Mouse (Mus musculus): ENCODE measurements around the gene Ctcf.

Gene Ctcf

DNA sequence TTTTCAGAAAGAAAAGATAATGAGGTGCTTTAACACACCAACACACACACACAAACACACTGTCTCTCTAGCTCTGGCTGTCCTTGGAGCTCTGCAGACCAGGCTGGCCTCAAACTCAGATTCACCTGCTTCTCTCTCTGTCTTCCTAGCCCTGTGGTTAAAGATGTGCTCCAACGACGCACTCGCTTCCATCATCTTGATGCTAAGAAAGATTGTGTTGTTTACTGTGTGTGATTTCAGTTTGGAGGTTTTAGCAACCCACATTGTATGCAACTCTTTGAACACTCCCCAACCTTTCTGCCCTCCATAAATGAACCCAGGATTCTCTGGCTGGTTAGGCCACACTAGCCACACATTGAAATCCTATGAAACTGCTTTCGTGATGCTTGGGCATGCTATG lies 2.1 kb downstream of the Ctcf start:
- in situ Hi-C loops (cut with MboI; ENCODE audit: unreplicated experiment in 2 of 2): loop anchor here in 1 of 2 experiments (5.0 kb wide), 1 partner anchor 49 kb away; the partner anchor contains the start of gene Carmil2

DNA sequence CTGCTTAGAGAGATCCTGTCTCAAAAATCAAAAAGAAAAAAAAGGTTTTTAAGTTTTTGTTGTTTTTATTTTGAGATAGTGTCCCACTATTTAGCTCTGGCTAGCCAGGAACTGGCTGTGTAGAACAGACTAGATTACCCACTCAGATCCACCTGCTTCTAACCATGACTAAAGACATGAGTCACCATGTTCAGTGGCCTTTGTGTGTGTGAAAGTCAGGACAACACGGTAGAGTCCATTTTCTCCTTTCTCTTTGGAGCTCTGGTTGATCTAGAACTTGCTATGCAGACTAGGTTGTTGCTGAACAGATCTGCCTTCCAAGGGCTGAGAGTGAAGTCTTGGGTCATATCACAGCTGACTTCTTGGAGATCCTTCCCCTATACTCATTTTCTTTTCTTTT lies 3.5 kb downstream of the Ctcf start:
- in situ Hi-C loops (cut with MboI; ENCODE audit: unreplicated experiment in 2 of 2): loop anchor here in 1 of 2 experiments (5.0 kb wide), 1 partner anchor 47 kb away; the partner anchor contains the start of gene Carmil2

DNA sequence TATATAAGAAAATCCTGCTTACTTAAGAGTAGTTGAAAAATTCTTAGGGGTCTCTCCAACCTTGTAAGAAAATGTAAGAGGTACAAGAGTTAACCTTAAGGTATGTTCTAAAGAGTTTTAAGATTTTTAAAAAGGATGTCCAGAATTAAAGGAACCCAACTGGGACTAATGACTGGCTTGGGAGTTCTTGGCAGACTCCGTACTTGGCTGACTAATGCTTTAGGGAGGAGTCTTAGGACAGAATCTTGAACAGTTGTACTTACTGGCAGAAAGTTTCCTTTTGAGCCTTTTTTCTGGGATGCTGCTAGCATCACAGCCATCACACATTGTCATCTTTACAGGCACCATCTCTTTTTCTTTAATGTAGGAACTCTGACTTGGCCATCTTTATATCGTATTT lies 4.1 kb downstream of the Ctcf start:
- in situ Hi-C loops (cut with MboI; ENCODE audit: unreplicated experiment in 2 of 2): no loop called here

DNA sequence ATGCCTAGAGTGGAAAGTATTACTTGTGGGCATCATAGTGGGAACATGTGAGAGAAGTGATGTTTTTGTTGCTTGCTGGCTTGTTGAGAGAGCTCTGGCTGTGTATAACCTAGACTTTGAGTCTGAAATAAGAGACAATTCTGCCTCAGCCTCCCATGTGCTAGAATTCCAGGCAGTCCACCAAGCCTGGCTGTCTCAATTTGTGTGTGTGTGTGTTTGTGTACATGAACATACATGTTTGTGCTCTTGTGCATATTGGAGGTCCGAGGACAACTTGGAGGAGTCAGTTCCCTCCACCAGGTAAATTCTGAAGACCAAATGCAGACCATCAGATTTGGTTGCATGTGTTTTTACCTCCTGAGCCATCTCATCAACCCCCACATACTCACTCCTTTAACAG lies 8.8 kb downstream of the Ctcf start:
- in situ Hi-C loops (cut with MboI; ENCODE audit: unreplicated experiment in 2 of 2): no loop called here

DNA sequence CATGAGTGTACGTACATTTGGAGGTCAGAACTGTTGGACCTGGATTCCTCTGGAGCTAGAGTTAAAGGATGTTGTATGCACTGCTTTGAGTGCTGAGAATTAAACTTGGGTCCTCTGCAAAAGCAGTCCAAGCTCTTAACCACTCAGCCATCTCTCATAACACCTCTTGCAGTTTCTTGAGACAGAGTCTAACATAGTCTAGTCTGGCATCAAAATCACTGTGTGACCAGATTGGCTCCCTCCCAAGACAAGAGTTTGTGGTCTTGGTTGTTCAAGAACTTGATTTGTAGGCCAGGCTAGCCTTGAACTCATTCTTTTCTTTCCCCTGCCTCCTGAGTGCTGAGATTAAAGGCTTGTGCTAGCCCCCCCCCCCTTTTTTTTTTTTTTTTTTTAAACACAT lies 12.6 kb downstream of the Ctcf start:
- in situ Hi-C loops (cut with MboI; ENCODE audit: unreplicated experiment in 2 of 2): no loop called here

DNA sequence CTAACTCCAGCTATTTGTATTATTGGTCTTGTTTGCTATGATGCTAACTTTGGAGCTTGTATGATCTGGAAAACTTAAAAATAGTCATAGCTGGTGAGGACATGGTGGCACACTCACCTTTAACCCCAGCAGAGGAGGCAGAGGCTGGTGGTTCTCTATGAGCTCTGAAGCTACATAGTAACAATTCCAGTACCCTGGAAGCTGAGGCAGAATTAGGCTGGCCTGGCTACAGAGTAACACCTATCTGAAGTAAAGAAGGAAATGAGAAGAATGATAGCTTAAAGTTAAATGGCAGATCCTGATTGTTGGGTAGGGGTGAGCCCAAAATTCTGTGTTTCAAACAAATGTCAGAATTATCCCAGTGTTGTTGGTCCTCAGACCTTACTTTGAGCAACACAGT lies 21.3 kb downstream of the Ctcf start:
- in situ Hi-C loops (cut with MboI; ENCODE audit: unreplicated experiment in 2 of 2): no loop called here

DNA sequence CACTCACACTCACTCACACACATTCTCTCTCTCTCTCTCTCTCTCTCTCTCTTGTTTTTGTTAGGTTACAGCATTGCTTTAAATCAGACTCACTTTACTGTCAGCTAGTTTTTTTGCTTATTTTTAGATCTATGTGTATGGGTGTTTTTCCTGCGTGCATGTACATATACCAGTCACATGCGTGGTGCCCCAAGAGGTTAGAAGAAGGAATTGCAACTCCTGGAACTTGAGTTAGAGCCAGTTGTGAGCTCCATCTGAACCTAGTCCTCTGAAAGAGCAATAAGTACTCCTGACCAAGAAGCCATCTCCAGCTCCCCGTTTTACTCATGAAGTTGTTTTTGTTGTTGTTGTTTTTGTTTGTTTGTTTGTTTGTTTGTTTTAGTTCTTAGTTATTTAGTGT lies 24.8 kb downstream of the Ctcf start:
- in situ Hi-C loops (cut with MboI; ENCODE audit: unreplicated experiment in 2 of 2): no loop called here

DNA sequence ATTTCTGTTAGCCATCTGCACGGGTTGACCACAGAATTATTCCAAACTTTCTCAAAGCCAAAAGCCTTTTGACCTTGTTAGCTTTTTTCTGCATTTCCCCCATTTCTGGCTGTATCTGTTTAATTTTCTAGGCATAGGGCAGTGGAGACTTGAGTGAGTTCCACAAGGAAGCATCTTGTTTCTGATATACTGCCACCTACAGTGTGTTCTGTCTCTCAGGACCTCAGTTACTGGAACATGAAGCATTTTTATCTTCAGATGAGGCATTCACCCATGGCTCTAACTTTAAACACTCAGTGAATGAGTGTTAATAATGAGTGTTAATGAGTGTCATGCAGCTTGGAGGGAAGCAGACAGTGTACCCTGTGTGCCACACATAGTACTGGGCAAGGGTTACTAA lies 41.5 kb downstream of the Ctcf start:
- in situ Hi-C loops (cut with MboI; ENCODE audit: unreplicated experiment in 2 of 2): no loop called here

DNA sequence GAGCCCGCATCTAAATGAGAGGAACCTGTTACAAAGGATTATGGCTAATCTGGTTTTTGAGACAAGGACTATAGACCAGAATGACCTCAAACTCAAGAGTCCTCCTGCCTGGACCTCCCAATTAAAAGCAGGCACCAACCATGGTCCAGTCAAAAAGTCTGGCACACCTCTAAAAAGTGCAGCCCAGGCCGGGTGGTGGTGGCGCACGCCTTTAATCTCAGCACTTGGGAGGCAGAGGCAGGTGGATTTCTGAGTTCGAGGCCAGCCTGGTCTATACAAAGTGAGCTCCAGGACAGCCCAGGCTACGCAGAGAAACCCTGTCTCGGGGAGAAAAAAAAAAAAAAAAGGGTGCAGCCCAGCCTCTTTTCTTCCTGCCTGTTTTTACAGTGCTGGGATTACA lies 49.0 kb downstream of the Ctcf start:
- in situ Hi-C loops (cut with MboI; ENCODE audit: unreplicated experiment in 2 of 2): loop anchor here (5.0 kb wide), 3 partner anchors 48 to 88 kb away; partner anchors contain the start of genes Agrp (in 1 of the 2), Ctcf (in 1 of the 2) and Ripor1 (in 1 of the 2)

DNA sequence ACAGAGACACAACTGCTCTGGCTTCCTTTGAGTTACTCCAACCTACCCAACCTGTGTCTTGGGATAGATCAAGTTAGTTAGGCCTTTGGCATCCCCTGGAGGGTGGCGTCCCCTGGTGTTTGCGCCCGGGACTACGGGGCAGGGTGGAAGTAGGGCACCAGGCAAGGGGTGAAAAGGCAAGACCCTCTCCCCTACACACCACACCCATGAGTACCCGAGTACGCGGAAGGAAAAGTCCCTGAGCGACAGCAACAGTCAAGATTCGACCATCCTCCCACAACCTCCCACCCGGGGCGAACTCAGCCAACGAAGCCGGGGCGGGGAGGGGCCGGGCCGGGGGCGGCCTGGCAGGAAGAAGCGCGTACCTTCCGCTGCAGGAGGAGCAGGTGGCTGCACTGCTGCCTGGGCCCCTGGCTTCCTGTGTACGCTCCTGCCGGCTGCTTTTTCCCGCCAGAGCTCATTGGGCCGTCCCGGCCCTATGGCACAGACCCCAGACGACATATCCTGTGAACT lies 49.5 kb downstream of the Ctcf start, which contains the start of gene Carmil2:
Gene Carmil2 (plus strand): TSS at position 479 of the 513 bp plus-strand sequence.
- in situ Hi-C loops (cut with MboI; ENCODE audit: unreplicated experiment in 2 of 2): loop anchor here (5.0 kb wide), 3 partner anchors 49 to 89 kb away; partner anchors contain the start of genes Agrp (in 1 of the 2), Ctcf (in 1 of the 2) and Ripor1 (in 1 of the 2)

DNA sequence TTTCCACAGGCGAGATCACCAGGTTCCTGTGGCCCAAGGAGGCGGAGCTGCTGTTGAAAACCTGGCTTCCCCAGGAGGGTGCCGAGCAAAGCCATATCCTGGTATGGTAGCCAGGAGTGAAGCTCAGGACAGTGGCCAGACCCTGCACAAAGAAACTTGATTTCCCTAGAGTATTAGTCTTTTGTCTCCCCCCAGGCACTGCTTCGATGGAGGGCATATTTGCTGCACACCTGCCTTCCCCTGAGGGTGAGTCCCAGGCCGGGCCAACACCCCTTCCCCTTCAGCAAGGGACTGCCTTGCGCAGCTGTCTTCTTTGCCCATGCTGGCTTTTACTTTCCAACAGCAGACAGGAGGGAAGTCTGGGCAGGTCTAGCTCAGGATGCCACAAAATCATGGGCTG lies 50.2 kb downstream of the Ctcf start:
- in situ Hi-C loops (cut with MboI; ENCODE audit: unreplicated experiment in 2 of 2): loop anchor here (5.0 kb wide), 3 partner anchors 49 to 89 kb away; partner anchors contain the start of genes Agrp (in 1 of the 2), Ctcf (in 1 of the 2) and Ripor1 (in 1 of the 2)

DNA sequence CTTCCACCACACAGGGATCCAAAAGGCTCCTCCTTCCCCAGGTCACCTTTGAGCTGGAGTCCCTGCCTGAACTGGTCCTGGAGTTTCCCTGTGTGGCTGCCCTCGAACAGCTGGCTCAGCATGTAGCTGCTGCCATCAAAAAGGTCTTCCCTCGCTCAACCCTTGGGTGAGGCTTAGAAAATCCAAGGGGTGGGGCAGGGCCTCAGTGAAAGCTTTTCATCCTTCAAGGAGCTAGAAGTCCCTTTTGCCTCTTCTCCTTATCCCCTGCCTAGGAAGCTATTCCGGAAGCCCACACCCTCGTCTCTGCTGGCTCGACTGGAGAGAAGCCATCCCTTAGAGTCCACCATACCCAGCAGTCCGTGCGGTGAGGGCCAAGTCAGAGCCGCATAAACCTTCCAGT lies 51.1 kb downstream of the Ctcf start:
- in situ Hi-C loops (cut with MboI; ENCODE audit: unreplicated experiment in 2 of 2): loop anchor here (5.0 kb wide), 3 partner anchors 50 to 90 kb away; partner anchors contain the start of genes Agrp (in 1 of the 2), Ctcf (in 1 of the 2) and Ripor1 (in 1 of the 2)

DNA sequence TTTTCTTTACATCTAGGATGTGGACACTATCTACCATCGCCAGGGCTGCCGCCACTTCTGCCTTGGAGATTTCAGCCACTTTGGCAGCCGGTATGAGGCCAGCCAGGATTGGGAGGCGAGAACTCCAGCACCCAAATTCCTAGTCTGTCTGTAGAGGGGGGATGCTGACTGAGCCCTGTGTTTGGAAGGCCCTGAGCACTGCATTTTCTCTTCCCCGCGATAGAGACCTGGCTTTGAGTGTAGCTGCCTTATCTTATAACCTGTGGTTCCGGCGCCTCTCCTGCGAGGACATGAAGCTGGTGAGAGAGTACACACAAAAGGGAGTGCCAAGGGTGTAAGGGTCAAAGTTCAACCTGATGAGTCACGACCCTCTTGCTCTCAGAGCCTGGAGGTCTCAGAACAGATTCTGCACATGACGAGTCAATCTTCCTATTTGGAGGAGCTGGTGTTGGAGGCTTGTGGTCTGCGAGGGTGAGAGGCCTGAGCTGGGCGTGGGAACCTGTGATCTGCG lies 51.9 kb downstream of the Ctcf start:
- in situ Hi-C loops (cut with MboI; ENCODE audit: unreplicated experiment in 2 of 2): loop anchor here (5.0 kb wide), 3 partner anchors 51 to 91 kb away; partner anchors contain the start of genes Agrp (in 1 of the 2), Ctcf (in 1 of the 2) and Ripor1 (in 1 of the 2)

DNA sequence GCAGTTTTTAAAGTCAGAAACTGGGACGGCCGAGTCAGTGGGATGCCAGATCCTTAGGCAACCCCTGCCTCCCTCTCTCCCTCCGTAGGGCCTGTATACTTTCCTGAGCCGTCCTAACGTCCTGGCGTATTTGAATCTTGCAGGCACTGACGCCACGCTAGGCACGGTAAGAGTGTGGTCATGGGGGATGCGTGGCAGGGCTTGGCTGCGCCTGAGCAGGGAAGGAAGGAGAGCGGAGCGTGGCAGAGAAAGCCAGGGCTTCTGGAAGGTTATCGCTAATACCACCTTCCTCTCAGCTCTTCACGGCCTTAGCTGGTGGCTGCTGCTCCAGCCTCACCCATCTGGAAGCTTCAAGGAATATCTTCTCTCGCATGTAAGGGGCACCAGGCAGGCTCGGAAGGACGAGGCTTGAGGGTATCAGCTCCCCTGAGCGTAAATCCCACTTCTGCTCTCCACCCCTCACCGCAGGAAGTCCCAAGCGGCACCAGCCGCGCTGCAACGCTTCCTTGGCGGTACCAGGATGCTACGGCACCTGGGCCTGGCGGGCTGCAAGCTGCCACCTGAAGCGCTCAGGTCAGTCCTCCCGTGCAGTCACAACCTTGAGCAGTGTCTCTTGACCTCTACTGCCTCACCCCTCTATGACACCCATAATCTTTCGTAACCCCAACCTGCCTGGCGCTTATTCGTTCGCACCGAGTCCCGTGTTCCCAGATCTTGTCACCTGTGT lies 53.1 kb downstream of the Ctcf start:
- in situ Hi-C loops (cut with MboI; ENCODE audit: unreplicated experiment in 2 of 2): loop anchor here (5.0 kb wide), 3 partner anchors 52 to 92 kb away; partner anchors contain the start of genes Agrp (in 1 of the 2), Ctcf (in 1 of the 2) and Ripor1 (in 1 of the 2)

DNA sequence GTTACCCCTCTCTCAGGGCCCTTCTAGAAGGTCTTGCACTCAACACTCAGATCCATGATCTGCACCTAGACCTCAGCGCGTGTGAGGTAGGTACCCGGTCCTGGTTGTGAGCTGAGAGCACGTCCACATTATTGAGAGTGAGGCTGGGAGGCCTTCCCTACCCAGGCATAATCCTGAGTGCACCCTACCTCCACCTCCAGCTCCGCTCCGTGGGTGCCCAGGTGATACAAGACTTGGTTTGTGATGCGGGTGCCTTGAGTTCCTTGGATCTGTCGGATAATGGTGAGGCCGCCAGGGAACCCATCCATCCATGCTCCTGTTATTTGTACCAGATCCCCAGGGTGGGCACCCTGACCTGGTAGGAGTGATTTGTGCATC lies 53.6 kb downstream of the Ctcf start:
- in situ Hi-C loops (cut with MboI; ENCODE audit: unreplicated experiment in 2 of 2): loop anchor here (5.0 kb wide), 3 partner anchors 53 to 93 kb away; partner anchors contain the start of genes Agrp (in 1 of the 2), Ctcf (in 1 of the 2) and Ripor1 (in 1 of the 2)

DNA sequence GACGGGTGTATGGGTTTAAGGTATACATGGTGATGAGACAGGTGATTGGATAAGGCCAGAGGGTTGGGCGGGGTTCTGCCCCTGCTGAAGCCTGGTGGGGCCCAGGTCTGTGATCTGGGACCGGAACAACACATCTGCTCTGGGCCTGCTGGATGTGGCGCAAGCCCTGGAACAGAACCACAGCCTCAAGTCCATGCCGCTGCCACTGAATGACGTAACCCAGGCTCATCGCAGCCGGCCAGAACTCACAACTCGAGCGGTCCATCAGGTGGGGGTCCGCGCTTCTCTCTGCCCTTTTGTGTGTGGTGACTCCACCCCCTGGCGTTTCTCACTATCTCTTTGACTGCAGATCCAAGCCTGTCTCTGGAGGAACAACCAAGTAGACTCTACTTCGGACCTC lies 54.6 kb downstream of the Ctcf start:
- in situ Hi-C loops (cut with MboI; ENCODE audit: unreplicated experiment in 2 of 2): no loop called here

DNA sequence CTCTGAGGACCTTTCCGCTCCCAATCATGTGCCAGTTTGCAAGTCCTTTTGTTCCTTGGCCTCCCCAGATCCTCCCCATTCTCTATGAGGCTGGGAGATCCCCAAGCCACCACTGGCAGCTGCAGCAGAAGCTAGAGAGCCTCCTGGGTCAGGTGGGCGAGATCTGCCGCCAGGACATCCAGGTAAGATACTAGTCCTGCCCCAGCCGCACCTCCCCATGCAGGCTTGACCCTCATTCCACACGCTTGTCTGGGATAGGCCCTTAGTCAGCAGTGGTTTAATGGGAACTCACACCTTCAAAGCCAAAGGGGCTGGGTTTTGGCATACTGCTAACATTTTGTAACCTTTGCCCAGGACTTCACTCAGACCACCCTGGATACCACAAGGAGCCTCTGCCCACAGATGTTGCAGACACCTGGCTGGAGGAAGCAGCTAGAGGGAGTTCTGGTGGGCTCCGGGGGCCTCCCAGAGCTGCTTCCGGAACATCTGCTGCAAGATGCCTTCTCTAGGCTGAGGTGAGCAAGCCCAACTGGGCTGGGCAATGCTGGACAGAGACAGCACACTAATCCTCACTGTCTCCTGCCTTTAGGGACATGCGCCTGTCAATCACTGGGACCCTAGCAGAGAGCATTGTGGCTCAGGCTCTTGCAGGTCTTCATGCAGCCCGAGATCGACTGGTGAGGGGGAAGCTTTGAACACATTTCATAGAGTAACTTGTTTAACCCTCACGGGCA lies 56.2 kb downstream of the Ctcf start:
- in situ Hi-C loops (cut with MboI; ENCODE audit: unreplicated experiment in 2 of 2): no loop called here

DNA sequence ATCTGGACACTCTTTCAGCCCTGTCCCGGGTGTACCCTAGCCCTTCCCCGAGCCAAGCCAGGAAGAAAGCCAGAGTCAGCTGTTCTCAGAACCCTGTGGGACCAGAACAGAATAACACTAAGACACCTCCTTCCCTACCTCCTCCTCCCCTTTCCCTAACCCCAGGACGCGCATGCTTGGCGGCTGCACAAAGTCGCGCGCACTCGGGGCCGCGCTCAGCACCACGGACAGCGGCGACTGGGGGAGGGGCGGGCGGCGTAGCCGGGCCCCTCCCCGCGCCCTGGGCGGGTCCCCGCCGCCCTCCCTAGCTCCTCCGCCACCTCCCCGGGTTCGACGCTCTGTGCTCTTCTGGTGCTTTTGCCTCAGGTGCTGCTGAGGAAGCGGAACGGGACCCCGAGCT lies 57.3 kb downstream of the Ctcf start:
- in situ Hi-C loops (cut with MboI; ENCODE audit: unreplicated experiment in 2 of 2): no loop called here

DNA sequence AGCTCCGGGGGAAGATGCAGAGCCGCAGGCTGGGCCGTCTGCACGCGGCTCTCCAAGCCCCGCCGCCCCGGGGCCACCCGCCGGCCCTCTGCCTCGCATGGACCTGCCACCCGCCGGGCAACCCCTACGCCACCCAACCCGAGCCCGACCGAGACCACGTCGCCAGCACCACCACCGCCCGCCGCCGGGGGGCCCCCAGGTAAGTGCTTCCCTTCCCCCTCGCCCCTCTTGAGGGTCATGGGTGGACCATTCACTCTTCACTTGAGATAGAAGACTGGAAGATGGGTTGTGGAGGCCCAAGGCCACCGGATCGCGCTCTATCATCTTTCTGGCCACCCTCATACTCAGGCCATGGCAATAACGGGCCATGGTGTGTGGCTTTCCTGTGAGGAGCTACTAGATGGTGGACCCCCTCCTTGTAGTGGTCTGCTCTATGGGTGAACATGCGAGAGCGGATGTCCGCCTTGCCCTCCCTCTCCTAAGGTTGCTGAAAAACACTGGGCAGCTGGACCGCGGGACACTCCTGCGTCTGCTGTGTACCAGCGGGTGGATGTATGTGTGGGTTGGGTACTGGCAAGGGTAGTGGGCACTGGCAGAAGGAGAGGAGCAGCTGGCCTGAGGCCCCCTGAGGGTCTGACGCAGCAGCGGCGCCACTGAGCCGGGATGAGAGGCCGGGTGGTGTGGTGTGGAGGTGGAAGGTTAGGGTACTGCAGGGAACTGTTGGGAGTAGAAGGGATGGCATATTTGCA lies 57.9 kb downstream of the Ctcf start:
- in situ Hi-C loops (cut with MboI; ENCODE audit: unreplicated experiment in 2 of 2): no loop called here

Measured in v-Abl transformed pro-B cells (cell line).